Mouse (Mus musculus) brain, embryonic 18.5 days (tissue): ENCODE results near the gene Map3k20.

Source experiments
- DNase-seq: peaks from one replicate; pipeline ENCODE4 v3.0.0-alpha.2; 2012; ENCODE audit warnings: low read depth, low spot score

The Map3k20 gene

DNA sequence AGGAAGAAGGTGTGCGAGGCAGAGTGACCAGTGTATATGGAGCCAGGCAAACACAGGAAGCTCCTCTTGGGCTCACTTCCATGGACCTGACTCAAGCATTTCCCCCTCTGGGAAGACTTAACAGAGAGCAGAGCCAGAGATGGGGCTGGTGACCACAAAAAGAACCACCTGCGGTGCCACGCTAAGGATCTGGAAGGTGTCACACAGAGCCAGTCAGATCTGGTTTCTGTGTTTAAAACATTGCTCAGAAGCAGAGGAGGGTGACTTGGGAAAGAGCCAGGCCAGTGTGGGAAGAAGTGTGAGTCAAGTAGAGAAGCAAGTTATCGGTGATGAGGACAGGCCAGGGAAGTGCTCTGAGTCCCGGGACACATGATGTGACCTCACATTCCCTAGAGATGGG is 135.1 kb downstream of the Map3k20 start:
- DNase-seq = no peak

DNA sequence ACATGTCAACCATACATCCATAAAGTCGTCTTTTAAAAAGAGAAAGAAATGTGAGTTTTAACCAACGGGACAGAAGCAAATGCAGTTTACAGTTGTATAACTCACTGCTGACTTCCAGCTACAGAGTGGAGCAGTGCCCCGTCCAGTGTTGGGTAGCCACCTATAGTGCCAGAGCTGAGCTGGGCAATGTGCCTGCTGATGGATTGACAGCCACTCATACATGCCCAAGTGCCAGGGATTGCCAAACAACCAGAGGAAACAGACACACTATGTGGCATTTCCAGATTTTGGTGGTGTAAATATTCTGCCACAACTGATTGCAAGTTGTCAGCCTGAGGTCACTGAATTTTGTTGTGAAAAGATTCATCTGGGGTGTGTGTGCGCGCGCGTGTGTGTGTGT is 139.2 kb downstream of the Map3k20 start:
- no peak for DNase-seq

DNA sequence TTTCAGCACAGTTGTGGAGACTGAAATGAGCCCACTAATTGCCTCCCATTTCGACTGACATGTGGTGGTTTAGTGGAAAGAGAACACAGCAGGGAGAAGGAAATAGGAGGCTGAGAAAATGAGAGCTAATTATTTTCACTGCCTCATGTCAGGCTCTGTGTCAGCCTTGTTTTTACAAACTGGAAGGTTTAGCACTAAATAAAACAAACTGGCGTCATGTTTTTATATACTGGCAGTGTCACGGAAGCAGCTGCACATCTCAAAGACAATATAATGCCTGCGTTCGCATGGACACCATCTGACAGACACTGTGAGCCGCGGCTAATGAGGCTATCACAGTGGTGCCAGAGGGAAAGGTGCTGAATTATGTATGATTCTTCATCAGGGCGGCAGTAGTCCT is 141.3 kb downstream of the Map3k20 start:
- DNase-seq = peak; percentile 71

- DNase-seq = no peak
These were observed 141.9 kb downstream of the Map3k20 start for GRCm38 (mm10) chr2:72427288-72427687.

DNA sequence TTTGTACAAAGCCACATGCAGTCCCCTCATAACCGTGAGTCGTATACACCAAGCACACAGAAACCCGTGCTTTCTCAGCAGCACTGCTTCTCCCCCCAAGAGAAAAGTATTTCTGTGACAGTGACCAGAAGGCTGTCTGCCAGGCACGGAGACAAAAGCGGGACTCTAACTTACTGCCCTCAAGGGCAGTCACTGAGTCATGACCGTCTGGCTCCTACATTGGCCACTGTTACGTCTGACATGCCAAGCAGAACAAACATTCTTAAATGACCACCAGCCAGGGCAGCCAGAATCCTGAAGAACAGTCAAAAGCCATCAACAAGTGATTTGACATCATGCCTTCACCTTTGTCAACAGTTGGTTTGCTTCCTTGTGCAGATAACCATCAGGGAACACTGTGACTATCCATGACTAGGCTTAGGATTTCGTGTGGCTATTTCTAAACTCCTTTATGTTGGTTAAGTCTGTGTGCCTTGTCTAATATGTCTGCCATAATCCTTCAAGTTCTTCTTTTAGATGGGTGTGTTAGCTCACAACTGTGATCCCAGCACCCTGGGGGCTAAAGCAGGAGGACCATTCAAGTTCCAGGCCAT is 153.6 kb downstream of the Map3k20 start:
- no peak for DNase-seq

GRCm38 (mm10) chr2:72441010-72441409 is 155.6 kb downstream of the Map3k20 start:
- no peak for DNase-seq

DNA sequence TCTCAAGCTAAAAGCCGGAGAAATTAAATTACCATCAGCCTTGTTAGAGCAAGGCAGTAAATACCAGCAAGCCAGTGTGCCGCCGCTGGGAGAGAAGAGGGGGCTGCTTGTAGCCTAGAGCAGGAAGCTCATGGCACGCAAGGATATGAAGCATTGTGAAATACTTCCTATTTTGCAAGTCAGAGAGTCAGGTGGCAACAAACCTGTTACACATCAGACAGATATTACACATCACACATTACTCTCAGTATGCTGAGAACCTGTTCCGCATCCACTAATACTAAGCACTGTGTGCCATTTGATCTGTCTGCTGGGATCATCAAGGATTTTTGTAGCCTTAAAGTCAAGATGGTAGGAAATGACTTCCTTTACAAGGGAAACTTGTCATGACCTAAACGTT is 157.4 kb downstream of the Map3k20 start:
- DNase-seq = no peak

- DNase-seq = no peak
These were observed 158.5 kb downstream of the Map3k20 start for GRCm38 (mm10) chr2:72443960-72444359.

DNA sequence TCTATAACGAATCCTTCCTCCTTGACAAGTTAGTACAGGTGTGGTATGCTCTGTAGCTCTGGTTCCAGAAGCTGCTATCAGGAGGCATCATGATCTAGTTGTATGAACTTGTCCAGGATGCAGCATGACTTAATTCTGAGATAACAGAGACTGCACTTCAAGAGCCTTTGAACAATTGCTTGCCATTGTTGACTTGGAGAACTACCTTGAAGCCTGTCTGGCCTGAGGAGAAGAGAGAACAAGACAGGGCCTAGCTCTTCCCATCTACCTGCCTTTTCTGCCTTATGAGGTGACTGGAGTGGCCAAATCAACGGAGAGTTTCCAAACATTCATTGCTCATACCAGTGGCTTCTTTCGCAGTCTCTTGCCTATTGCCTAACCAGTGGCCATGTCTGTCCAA is 160.7 kb downstream of the Map3k20 start:
- no peak for DNase-seq

DNA sequence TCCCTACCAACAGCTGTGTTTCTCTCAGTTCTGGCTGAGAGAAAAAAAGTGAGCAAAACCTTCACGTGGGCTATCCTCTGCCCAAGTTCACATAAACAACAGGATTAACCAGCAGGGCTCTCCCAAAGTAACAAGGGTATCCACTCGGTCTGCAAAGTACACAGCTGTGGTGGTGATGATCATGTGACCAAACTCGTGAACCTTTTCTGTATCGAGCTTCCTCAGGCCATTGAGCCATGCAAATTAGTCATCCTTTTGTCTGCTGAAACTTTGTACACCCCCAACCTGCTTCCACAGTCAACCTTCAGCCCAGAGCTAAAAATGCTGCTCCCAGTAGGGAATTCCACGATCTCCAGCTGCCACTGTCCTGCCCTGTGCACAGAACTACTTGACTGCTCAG is 161.2 kb downstream of the Map3k20 start:
- no peak for DNase-seq

- no peak for DNase-seq
These were observed 168.1 kb downstream of the Map3k20 start for GRCm38 (mm10) chr2:72453563-72453962.

DNA sequence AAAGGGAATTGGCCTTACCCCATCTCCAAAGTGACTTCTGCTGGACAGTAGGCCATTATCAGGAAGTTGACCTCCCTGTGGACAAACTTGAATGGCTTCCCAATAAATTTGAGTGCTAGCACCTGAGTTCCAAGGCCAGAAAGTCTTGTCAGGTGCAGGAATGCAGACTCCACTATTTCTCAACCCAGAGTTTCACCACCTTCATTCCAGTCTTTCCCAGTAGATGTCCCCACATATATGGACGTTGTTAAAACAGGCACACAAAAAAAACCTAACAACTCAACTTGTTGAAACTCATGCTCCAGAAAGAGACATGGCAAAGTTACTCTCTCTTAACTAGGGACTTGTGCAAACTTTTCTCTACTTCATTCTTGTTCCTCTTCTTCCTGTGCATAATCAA is 170.8 kb downstream of the Map3k20 start:
- DNase-seq = no peak

DNA sequence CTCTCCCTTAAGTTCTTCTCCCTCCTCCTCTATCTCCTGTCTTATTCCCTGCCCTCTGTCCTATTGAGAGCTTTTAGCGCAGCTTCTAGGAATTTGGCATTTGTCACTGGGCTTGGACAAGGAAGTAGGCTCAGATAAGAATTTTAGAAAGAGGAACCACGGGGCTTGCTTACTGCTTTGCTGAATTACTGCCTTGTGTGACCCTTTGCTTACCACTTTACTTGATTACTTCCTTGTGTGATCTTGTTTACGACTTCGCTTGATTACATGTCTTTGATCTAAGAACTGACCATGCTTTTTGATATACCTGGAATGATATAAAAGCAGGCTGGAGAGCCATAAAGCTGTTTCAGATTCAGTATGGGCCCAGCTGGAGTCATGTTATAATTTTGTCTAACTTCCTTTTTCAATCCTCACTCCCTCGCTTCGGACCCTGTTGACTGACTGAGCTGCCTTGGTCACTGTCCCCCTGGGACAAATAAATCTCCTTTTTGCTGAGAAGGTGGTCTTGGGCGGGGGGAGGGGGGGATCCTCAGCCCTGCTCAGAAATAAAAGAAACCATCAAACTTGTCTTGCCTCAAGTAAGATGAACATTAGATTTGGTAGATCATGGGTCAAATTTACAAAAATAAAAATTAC is 179.1 kb downstream of the Map3k20 start:
- DNase-seq = no peak

GRCm38 (mm10) chr2:72467604-72468003 is 182.2 kb downstream of the Map3k20 start:
- no peak for DNase-seq

GRCm38 (mm10) chr2:72471415-72472070 is 186.1 kb downstream of the Map3k20 start:
- no peak for DNase-seq

GRCm38 (mm10) chr2:72474531-72475287 is 189.3 kb downstream of the Map3k20 start:
- DNase-seq = no peak

GRCm38 (mm10) chr2:72475423-72475796 is 190.0 kb downstream of the Map3k20 start:
- no peak for DNase-seq

DNA sequence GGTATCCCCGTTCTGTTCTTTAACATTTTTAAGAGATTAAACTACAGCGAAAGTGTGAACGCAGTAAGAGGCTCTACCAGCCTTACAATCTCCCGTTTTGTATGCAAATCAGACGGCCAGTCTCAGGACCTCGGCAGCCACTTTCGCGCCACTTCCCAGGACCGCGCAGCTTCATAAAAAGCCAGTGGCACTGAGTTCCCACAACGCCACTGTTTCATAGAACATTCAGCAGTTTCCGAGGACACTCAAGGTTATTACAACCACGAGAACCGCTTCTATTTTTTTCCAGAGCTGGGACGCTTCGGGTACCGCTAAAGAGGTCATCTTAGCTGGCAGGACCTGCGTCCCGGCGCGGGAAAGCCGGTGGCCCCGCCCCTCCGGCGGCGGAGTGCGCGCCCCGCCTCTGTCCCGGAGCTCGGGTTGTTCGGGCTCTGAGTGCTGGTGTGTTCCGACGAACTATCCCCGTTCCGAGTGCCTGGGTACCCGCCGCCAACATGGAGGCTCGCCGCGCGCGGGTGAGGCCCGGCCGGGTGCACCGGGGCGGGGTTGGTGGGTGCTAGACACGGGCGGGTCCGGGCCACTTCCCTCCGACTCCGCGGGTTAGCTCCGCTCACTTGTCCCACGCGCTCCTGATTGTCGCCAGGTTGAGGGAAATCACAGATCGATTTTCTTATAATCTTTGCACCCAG is 190.5 kb downstream of the Map3k20 start, which contains the start of gene Cdca7:
Cdca7 (plus strand) TSS at position 363 of the 689 bp plus-strand sequence.
- no peak for DNase-seq

- DNase-seq = no peak
These were observed 191.2 kb downstream of the Map3k20 start for GRCm38 (mm10) chr2:72476486-72477211.

GRCm38 (mm10) chr2:72477221-72477620 is 191.8 kb downstream of the Map3k20 start:
- no peak for DNase-seq

DNA sequence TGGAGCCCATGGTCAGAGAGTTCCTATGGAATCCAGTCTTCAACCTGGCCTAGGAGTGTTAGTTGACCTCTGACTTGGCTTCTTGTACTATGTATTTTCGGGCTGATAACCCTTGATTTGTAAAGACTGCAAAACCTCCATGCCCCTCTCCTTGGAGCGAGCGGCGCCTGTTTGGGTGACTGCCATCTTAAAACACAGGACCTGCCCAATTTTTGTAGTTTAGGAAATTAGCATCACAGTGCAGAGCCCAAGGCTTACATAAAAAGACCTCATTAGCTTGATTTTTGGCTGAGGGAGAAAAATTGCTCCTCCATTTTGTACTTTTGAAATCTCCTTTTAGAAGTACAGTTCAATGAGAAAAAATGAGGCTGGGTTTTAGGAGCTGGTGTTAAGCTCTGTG is 192.7 kb downstream of the Map3k20 start:
- DNase-seq = no peak
